In genomic region chr1:151087151-151087660, GRCm38 (mm10) we compare ENCODE assay signal across 19 mouse cellular contexts.
DNase-seq lines count a peak whose midpoint lies in the region; ATAC-seq and TF ChIP-seq lines count a peak whose summit lies in the region.
"Had no signal": no experiment of that assay in that cellular context is flagged by ENCODE, and none has a peak within 500 bp of the region (broad histone marks: within the 10 kb centered on the region; RNA-seq: fewer than 3 reads in every experiment).

No protein-coding gene starts in this region.

- WGBS in forebrain, embryonic 15.5 days = 77% methylated on average over 8 of the region's 8 CpGs
- WGBS in forebrain, embryonic 13.5 days = 78% methylated on average over 8 of the region's 8 CpGs
- WGBS in neural tube, embryonic 15.5 days = 60% methylated on average over 8 of the region's 8 CpGs
- 66% methylated on average over 8 of the region's 8 CpGs for WGBS in lung, postnatal 0 days

- TF ChIP-seq EP300 in lung, postnatal 0 days (IDR thresholded peaks at IDR 0.05) = no peak

- no peak overlapping the region for H3K27ac ChIP-seq in forebrain, embryonic 15.5 days (replicated peaks)
- no peak overlapping the region for H3K27ac ChIP-seq in forebrain, embryonic 13.5 days
- H3K27ac ChIP-seq in layer of hippocampus, adult 2 months = peak overlapping the region; percentile 82
- H3K27ac ChIP-seq in neural tube, embryonic 15.5 days (replicated peaks) = no peak overlapping the region
- no peak overlapping the region for H3K27ac ChIP-seq in lung, postnatal 0 days (ENCODE audit: low read length)
- H3K27ac ChIP-seq: hindbrain, embryonic 14.5 days; midbrain, embryonic 12.5 days; stomach, embryonic 15.5 days had no signal

- H3K4me1 ChIP-seq in forebrain, embryonic 15.5 days = no peaks in the 10 kb centered on the region
- 0 out of 2 replicates have a peak, but pooled peaks cover 6% of the 10 kb centered on the region for H3K4me1 ChIP-seq in forebrain, embryonic 13.5 days
- H3K4me1 ChIP-seq in neural tube, embryonic 15.5 days = no peaks in the 10 kb centered on the region
- no peaks in the 10 kb centered on the region; the same call in 1 of the 2 replicates for H3K4me1 ChIP-seq in lung, postnatal 0 days (ENCODE audit: insufficient read depth, low read depth, low read length)
- H3K4me1 ChIP-seq: stomach, embryonic 15.5 days had no signal

- H3K9me3 ChIP-seq in forebrain, embryonic 15.5 days = no peaks in the 10 kb centered on the region
- H3K9me3 ChIP-seq in forebrain, embryonic 13.5 days (replicated peaks) = no peaks in the 10 kb centered on the region
- H3K9me3 ChIP-seq in neural tube, embryonic 15.5 days (replicated peaks) = no peaks in the 10 kb centered on the region
- no peaks in the 10 kb centered on the region for H3K9me3 ChIP-seq in lung, postnatal 0 days (ENCODE audit: low read length)
- H3K9me3 ChIP-seq: midbrain, embryonic 12.5 days; stomach, embryonic 15.5 days had no signal

- TF ChIP-seq CTCF in layer of hippocampus, adult 2 months (conservative IDR thresholded peaks at IDR 0.05) = no peak
- no peak for TF ChIP-seq CTCF in lung, postnatal 0 days (IDR thresholded peaks at IDR 0.05)

- no peaks in the 10 kb centered on the region for H3K27me3 ChIP-seq in forebrain, embryonic 15.5 days
- H3K27me3 ChIP-seq in forebrain, embryonic 13.5 days = no peaks in the 10 kb centered on the region
- H3K27me3 ChIP-seq in neural tube, embryonic 15.5 days (replicated peaks) = no peaks in the 10 kb centered on the region
- no peaks in the 10 kb centered on the region for H3K27me3 ChIP-seq in lung, postnatal 0 days (replicated peaks; ENCODE audit: insufficient read depth, low read length)
- H3K27me3 ChIP-seq: midbrain, embryonic 12.5 days; stomach, embryonic 15.5 days had no signal

- H3K36me3 ChIP-seq in forebrain, embryonic 15.5 days = no peaks in the 10 kb centered on the region
- H3K36me3 ChIP-seq in forebrain, embryonic 13.5 days (ENCODE audit: poor library complexity, severe bottlenecking) = no peaks in the 10 kb centered on the region
- H3K36me3 ChIP-seq in neural tube, embryonic 15.5 days = no peaks in the 10 kb centered on the region
- H3K36me3 ChIP-seq in lung, postnatal 0 days (ENCODE audit: insufficient read depth, low read length) = no peaks in the 10 kb centered on the region
- H3K36me3 ChIP-seq: G1E; midbrain, embryonic 12.5 days; stomach, embryonic 15.5 days had no signal

- H3K4me2 ChIP-seq in forebrain, embryonic 15.5 days (replicated peaks) = no peak overlapping the region
- no peak overlapping the region for H3K4me2 ChIP-seq in forebrain, embryonic 13.5 days
- H3K4me2 ChIP-seq in neural tube, embryonic 15.5 days = no peak overlapping the region
- no peak overlapping the region for H3K4me2 ChIP-seq in lung, postnatal 0 days (replicated peaks; ENCODE audit: low read depth, low read length)
- H3K4me2 ChIP-seq: heart, embryonic 11.5 days; hindbrain, embryonic 14.5 days; midbrain, embryonic 12.5 days; stomach, embryonic 15.5 days had no signal

- H3K9ac ChIP-seq in forebrain, embryonic 15.5 days (replicated peaks) = no peak overlapping the region
- H3K9ac ChIP-seq in forebrain, embryonic 13.5 days = no peak overlapping the region
- no peak overlapping the region for H3K9ac ChIP-seq in neural tube, embryonic 15.5 days (replicated peaks)
- no peak overlapping the region for H3K9ac ChIP-seq in lung, postnatal 0 days (replicated peaks; ENCODE audit: low read depth)
- H3K9ac ChIP-seq: hindbrain, embryonic 14.5 days; midbrain, embryonic 12.5 days; stomach, embryonic 15.5 days had no signal

- no peak overlapping the region for H3K4me3 ChIP-seq in forebrain, embryonic 15.5 days
- no peak overlapping the region for H3K4me3 ChIP-seq in forebrain, embryonic 13.5 days
- H3K4me3 ChIP-seq in layer of hippocampus, adult 2 months = peak overlapping the region; percentile 20; the same call in 1 of the 2 replicates
- H3K4me3 ChIP-seq in neural tube, embryonic 15.5 days (replicated peaks) = no peak overlapping the region
- H3K4me3 ChIP-seq in lung, postnatal 0 days (ENCODE audit: low read depth, low read length) = no peak overlapping the region
- H3K4me3 ChIP-seq: midbrain, embryonic 12.5 days; stomach, embryonic 15.5 days had no signal

- DNase-seq in layer of hippocampus, adult 2 months (ENCODE audit: low spot score in 2 of 2) = no peak
- DNase-seq in layer of hippocampus, adult 18-20 months (ENCODE audit: low spot score in 2 of 2) = no peak
- DNase-seq in neural tube, embryonic 10.5 days (ENCODE audit: extremely low spot score, low spot score) = no peak
- DNase-seq in lung, postnatal 0 days (ENCODE audit: low spot score) = no peak
- DNase-seq: cerebellum, adult 9-10 months; gastrocnemius, postnatal 10 days; heart, postnatal 10 days; kidney, adult 11 months; lung, adult 18-20 months had no signal

- ATAC-seq in forebrain, embryonic 15.5 days (replicated peaks) = 0 out of 2 replicates have a peak, but pooled peaks have one; percentile 13
- no peak for ATAC-seq in forebrain, embryonic 13.5 days
- peak; percentile 25; the same call in 1 of the 2 replicates for ATAC-seq in neural tube, embryonic 15.5 days (ENCODE audit: low FRiP score)
- ATAC-seq in megakaryocyte, adult 5-6 weeks (ENCODE audit: poor library complexity, severe bottlenecking) = peak; percentile 30; the same call in 1 of the 2 replicates
- no peak for ATAC-seq in lung, postnatal 0 days
- ATAC-seq: CD4-positive, CD25-positive, alpha-beta regulatory T cell, adult 4 months had no signal

Comparison
In these comparisons a context has a peak if more than half of its experiments do, and no peak if none do; other contexts are left out.
1. ATAC-seq: peak in forebrain, embryonic 15.5 days (single experiment), neural tube, embryonic 15.5 days (single experiment) and megakaryocyte, adult 5-6 weeks (single experiment); none in forebrain, embryonic 13.5 days (single experiment) and lung, postnatal 0 days (single experiment).